8 mouse cellular contexts compared by ENCODE assay signal in genomic region chr13:113858667-113859391, GRCm38 (mm10).
A peak's percentile ranks its signal among the peaks of the same experiment; 100 is the strongest.
DNase-seq lines count a peak whose midpoint lies in the region; ATAC-seq and TF ChIP-seq lines count a peak whose summit lies in the region.
"Had no signal": no experiment of that assay in that cellular context is flagged by ENCODE, and none has a peak within 500 bp of the region (broad histone marks: within the 10 kb centered on the region; RNA-seq: fewer than 3 reads in every experiment).

No protein-coding gene starts in this region.

- H3K4me1 ChIP-seq in ES-Bruce4 (ENCODE audit: control insufficient read depth, insufficient read depth, low read length) (peaks cover 11% of the 10 kb centered on the region), G1E (ENCODE audit: insufficient read depth, low read depth, low read length) (peaks cover 69% of the 10 kb centered on the region)
- H3K4me1 ChIP-seq in forebrain, embryonic 15.5 days = peaks cover 10% of the 10 kb centered on the region; the same call in 1 of the 2 replicates
- H3K4me1 ChIP-seq in liver, embryonic 15.5 days (replicated peaks) = peaks cover 86% of the 10 kb centered on the region

- H3K4me2 ChIP-seq in forebrain, embryonic 15.5 days (replicated peaks) = no peak overlapping the region
- peak overlapping the region; percentile 88 for H3K4me2 ChIP-seq in liver, embryonic 15.5 days

- H3K4me3 ChIP-seq in ES-Bruce4 (ENCODE audit: low read depth, low read length) (no peak overlapping the region), G1E (ENCODE audit: low read depth, low read length) (peak overlapping the region; percentile 45; the same call in 1 of the 2 replicates)
- no peak overlapping the region for H3K4me3 ChIP-seq in forebrain, embryonic 15.5 days
- H3K4me3 ChIP-seq in liver, embryonic 15.5 days (replicated peaks) = peak overlapping the region; percentile 55

- no peak for TF ChIP-seq CTCF in ES-Bruce4 (IDR thresholded peaks at IDR 0.05; ENCODE audit: low read depth, low read length)
- no peak for TF ChIP-seq CTCF in G1E (IDR thresholded peaks at IDR 0.05; ENCODE audit: low read depth, low read length)

- H3K9ac ChIP-seq in ES-Bruce4 (ENCODE audit: low read depth, poor library complexity, severe bottlenecking) = peak overlapping the region; percentile 80
- H3K9ac ChIP-seq in forebrain, embryonic 15.5 days (replicated peaks) = no peak overlapping the region
- peak overlapping the region; percentile 52 for H3K9ac ChIP-seq in liver, embryonic 15.5 days

- 61% methylated on average over 13 of the region's 13 CpGs for WGBS in forebrain, embryonic 15.5 days
- 20% methylated on average over 13 of the region's 13 CpGs for WGBS in liver, embryonic 15.5 days (ENCODE audit: insufficient replicate concordance)

- H3K9me3 ChIP-seq in ES-Bruce4 (replicated peaks; ENCODE audit: control insufficient read depth, insufficient read depth, low read length, poor library complexity, severe bottlenecking) (no peaks in the 10 kb centered on the region), G1E (replicated peaks) (no peaks in the 10 kb centered on the region)
- H3K9me3 ChIP-seq in forebrain, embryonic 15.5 days = no peaks in the 10 kb centered on the region
- no peaks in the 10 kb centered on the region for H3K9me3 ChIP-seq in liver, embryonic 15.5 days (replicated peaks)

- no peaks in the 10 kb centered on the region for H3K36me3 ChIP-seq in ES-Bruce4 (ENCODE audit: control insufficient read depth, insufficient read depth, low read length, poor library complexity, severe bottlenecking)
- peaks cover 29% of the 10 kb centered on the region for H3K36me3 ChIP-seq in G1E (replicated peaks)
- no peaks in the 10 kb centered on the region for H3K36me3 ChIP-seq in forebrain, embryonic 15.5 days
- no peaks in the 10 kb centered on the region for H3K36me3 ChIP-seq in liver, embryonic 15.5 days (replicated peaks)

- TF ChIP-seq EP300 in ES-Bruce4 (IDR thresholded peaks at IDR 0.05; ENCODE audit: insufficient read depth, low read depth, low read length) = peak; percentile 93

- H3K27ac ChIP-seq in ES-Bruce4 (ENCODE audit: insufficient read depth, low read length) = peak overlapping the region; percentile 68
- H3K27ac ChIP-seq in forebrain, embryonic 15.5 days (replicated peaks) = 0 out of 2 replicates have a peak overlapping the region, but pooled peaks have one; percentile 9
- peak overlapping the region; percentile 93 for H3K27ac ChIP-seq in liver, embryonic 15.5 days (replicated peaks)

- H3K27me3 ChIP-seq in ES-Bruce4 (ENCODE audit: control insufficient read depth, insufficient read depth, low read length, poor library complexity, severe bottlenecking) = no peaks in the 10 kb centered on the region
- no peaks in the 10 kb centered on the region for H3K27me3 ChIP-seq in G1E (ENCODE audit: insufficient read depth, low read length)
- H3K27me3 ChIP-seq in forebrain, embryonic 15.5 days = no peaks in the 10 kb centered on the region
- no peaks in the 10 kb centered on the region for H3K27me3 ChIP-seq in liver, embryonic 15.5 days

- DNase-seq in G1E (ENCODE audit: low spot score) = peak; percentile 26
- DNase-seq in yolk sac, embryonic 10.5 days (ENCODE audit: low spot score) = no peak
- DNase-seq in thymus, postnatal 36 days = no peak
- no peak for DNase-seq in kidney, adult 18-20 months

- TF ChIP-seq POLR2A in ES-Bruce4 (IDR thresholded peaks at IDR 0.05; ENCODE audit: insufficient read depth, low read length) = no peak

- ATAC-seq in G1E (ENCODE audit: extremely low read depth, insufficient number of reproducible peaks, low FRiP score, poor library complexity, severe bottlenecking) = peak; percentile 63
- ATAC-seq in forebrain, embryonic 15.5 days (replicated peaks) = peak; percentile 53
- ATAC-seq in liver, embryonic 15.5 days (ENCODE audit: insufficient read depth) = peak; percentile 94
- ATAC-seq: lung, postnatal 0 days had no signal

Comparison
In these comparisons a context has a peak if more than half of its experiments do, and no peak if none do; other contexts are left out.
1. H3K27ac ChIP-seq: peak in every context shown above with its lines; median percentile 93 in liver, embryonic 15.5 days; 68 in ES-Bruce4; 9 in forebrain, embryonic 15.5 days.
2. H3K4me3 ChIP-seq: peak in G1E (single experiment) and liver, embryonic 15.5 days (single experiment); none in ES-Bruce4 (single experiment) and forebrain, embryonic 15.5 days (single experiment).
3. Peak in every context shown above with its lines, with median percentiles within 50 percentile points of each other: ATAC-seq.